Mouse (Mus musculus) brain, embryonic 14.5 days (tissue): ENCODE measurements at regions not wholly inside any gene's neighbourhood (a gene's known extent, or its start where the extent isn't known, plus 50 kb on each side); places are given as distances from the start of the nearest gene placed in this dataset.

Experiments used
- CTCF ChIP-seq: fragments of 200-500 bp; IDR thresholded peaks from 2 replicates; pipeline ENCODE4 v1.5.1; 2012; ENCODE audit warnings: inconsistent platforms, mild to moderate bottlenecking, moderate library complexity, borderline replicate concordance; ENCODE audit not compliant: insufficient read depth, insufficient read length; ENCODE audit errors: extremely low read depth
- POLR2A ChIP-seq: fragments of 200-500 bp; IDR thresholded peaks from 2 replicates; pipeline ENCODE4 v1.6.1; 2012; ENCODE audit warnings: mild to moderate bottlenecking, inconsistent platforms, borderline replicate concordance; ENCODE audit not compliant: poor library complexity, insufficient read depth, insufficient read length, severe bottlenecking; ENCODE audit errors: extremely low read depth

GRCm38 (mm10) chr1:47432829-47433228 lies 540.2 kb upstream of the Slc39a10 start:
- TF ChIP-seq CTCF = no peak
- TF ChIP-seq POLR2A = no peak
